Mouse (Mus musculus) ZHBTc4 (cell line): Measurements from ENCODE around the gene Slc25a21.

Experiments
- DNase-seq: peaks from one replicate; pipeline ENCODE4 v3.0.0-alpha.2; 2011; ENCODE audit warnings: low read depth, low spot score

The Slc25a21 gene

DNA sequence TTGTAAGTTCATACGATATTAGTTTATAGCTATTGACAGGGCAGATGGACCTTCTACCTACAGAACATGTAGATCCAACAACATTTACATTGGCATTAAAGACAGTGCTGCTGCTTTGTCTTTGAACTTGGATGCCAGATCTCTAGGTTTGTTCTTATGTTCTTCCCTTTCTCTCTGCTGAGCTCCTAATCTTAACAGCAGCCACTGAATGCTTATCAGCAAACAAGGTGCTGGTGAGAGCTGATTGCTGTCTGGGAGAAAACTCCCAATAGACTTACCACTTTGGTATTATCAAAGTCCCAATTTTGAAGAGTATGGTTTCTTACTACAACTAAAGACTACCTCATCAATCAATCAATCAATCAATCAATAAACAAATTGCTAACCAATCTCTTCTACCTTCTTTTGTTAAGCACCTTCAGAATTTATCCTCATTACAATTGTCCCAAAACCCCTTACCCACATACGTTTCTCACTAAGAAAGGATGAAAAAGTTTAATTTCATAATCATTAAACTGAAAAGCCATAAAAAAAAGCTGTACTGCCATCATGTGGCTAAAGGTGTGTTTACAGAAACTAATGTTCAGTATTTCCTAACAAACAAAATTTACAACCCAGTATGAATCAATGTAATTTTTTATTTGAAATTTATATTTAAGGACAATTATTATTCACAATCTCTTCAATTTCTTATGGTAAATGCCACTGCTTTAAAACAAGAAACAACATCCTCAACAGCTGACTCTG lies 12.7 kb downstream of the Slc25a21 start:
- no peak for DNase-seq

DNA sequence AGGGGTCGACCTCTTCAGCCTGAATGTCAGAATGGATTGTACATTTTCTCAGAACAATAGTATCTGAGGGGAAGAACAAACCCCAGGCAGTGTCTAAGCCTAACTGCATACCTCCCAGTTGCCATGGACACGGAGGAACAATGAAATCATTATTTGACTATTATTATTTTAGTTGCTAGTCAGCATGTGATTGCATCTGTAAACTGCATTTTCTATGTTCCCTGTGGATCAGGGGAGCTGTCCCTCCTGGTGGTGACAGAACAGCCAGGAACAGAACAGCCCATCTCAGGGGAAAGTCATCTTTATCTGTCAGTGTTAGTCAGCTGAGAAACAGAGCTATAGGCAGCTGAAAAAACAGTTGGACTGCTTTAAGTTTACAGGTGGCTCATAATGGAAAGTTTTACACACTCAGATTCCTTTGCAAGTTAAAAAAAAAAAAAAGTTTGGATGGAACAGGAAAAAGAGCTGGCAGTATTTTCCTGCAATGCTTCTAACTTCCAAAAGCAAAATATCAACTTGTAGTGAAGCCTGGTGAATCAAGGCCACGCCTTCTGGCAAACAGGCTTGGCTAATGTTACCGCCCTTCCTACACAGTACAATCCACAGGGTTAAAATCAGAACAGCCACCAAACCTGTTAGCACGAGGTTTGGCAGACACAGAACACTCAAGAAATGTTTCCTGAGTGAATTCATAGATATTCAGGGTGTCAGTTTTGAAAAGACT lies 17.6 kb downstream of the Slc25a21 start:
- DNase-seq, result peak; percentile 40

DNA sequence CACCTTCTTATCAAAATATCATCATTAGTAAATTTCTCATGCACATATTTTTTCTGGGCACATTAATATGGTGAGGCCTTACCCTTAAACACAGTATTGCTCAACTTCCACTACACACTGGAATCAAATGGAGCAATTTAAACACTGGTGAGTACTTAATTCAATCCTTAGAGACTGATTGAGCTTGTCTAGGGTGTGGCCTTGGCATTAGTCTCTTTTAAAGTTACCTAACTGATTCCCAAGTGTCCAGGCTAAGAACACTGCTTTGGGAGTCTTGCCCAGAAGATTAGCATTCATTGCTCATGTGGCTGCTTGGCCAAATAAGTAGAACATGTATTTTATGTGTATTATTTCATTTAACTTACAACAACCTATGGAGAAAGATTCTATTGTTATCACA lies 18.5 kb downstream of the Slc25a21 start:
- no peak for DNase-seq

DNA sequence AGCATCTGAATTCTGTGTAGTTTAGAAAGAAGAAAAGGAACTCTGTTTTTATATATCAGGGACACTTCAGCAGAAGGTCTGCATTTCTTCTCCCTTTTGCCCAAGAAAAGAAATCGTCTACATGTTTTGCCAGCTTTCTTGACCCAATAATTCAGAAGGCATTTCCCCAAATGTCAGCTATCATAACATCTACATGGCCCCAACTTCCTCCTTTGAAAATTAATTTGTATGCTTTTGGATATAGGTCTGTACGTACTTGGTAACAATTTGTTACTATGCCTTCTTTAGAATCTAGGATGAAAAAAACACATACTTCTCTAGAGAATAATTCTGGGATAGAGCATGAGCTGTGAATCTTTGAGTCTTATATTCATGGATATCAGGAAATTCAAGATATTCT lies 34.0 kb downstream of the Slc25a21 start:
- DNase-seq, result no peak

DNA sequence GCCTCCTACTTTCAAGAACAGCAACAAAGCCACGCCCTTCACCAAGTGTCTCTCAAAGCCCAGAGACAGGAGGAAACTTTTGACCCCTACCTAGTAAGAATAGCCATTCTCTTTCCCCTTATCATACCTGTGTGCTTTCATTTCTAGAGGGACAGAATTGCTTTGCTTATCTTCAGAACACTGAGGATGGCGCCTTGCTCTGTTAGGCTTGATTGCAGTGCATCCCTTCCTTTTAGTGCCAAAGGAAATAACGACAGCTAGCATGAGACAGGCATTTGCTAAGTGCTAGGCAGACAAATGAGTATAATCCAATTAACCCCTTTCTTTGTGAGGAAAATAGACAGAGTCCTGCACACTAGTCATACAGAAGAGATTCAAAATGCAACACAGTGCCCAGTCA lies 34.4 kb downstream of the Slc25a21 start:
- no peak for DNase-seq

DNA sequence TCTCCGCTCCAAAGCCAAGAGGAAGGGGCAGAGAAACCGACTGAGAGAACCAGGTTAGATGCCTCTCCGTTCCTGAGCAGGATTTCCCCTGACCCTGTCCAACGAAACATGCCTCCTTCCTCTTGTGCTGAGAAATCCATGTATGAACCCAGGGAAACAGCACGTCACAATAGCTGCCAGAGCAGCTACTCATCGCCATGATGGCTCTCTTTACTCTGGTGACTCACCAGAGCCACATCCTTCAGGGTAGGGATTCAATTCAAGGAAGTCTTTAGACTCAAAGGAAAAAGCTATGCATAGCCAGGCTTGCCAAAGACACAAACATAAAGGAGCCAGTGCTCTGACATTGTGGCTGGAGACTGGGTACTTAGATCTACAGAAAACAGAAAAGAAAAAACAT lies 37.4 kb downstream of the Slc25a21 start:
- no peak for DNase-seq

DNA sequence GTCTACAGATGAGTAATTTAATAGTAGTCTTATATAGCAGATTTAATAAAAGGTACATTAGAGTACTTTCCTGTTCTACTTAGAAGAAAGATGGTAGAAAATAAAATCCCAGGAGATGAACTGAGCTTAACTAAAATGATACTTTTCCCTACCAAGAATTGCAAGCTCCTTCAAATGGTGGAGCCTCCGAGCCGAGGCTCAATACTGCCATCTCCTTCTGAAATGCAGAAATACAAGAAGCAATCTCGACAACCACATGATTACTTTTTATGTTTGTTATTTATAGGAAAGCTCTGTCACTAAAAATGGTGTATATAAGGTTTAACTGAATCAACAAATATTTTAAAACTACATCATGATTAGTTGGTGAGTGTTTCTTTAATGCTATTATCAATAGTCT lies 39.0 kb downstream of the Slc25a21 start:
- no peak for DNase-seq

DNA sequence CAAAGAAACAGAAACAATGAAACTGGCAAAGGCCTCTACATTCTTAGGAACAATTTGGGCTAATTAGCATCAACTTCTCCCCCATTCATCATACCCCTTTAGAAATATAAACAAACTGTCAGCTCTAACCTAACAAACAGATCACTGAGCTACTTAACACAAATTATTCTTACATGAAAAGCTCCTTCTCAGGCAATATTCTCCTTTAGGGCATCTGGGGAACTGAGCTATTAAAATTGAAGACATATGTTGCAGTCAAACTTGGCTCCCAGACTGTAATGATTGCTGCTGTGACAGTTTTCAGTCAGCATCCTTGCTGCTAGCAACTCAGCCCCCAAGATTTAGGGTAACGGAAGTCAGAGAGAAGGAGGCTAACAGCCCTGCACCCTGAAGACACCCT lies 58.3 kb downstream of the Slc25a21 start:
- no peak for DNase-seq

DNA sequence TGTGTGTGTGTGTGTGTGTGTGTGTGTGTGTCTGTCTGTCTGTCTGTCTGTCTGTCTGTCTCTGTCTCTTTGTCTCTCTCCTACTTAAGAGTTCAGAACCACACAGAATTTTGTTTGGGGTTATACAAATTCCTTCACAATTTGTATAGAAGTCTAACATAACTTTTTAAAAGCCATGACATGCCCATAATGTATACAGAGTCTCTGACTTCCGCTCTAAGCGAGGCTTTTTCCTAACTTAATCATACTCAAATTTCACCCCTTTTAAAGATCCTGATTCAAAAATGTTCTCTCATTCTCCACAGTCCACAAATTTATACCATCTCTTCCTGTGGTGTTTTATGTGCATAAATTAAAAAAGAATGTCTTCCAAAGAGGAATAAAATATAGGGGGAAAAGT lies 59.5 kb downstream of the Slc25a21 start:
- no peak for DNase-seq

DNA sequence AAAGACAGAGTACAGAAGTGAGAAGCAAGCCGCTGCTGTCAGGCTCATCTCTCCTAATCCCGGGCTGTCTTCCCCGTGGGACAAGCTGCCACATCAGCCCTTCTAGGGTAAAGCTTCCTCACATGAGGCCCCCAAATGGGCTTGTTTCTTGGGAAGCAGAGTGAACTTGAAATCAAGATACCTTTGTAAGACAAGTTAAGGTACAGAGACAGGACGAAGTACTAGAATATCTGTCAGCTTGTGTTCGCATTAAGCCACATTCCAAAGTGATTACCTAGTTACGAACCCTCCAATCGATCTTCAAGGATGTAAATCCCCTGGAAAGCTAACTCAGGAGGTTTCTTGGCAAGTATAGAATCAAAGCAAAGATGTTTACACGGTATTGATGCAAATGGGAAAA lies 78.7 kb downstream of the Slc25a21 start:
- DNase-seq, result no peak

DNA sequence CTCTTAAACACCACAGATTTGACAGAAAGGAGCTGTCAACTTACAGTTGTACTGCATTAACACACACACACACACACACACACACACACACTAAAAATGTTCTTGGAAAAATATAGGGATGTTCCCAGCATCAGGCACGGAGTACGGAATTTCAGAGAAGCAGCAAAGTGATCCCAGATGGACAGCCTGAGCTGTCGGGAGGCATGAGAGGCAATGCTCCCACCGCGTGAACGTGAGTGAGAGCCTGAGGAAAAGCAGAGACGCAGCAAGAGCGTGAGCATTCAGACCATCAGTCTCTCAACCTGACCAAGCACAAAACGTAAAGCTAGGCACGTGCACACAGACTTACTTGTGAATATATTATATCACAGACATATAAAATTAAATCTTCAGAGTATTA lies 81.8 kb downstream of the Slc25a21 start:
- DNase-seq, result no peak

DNA sequence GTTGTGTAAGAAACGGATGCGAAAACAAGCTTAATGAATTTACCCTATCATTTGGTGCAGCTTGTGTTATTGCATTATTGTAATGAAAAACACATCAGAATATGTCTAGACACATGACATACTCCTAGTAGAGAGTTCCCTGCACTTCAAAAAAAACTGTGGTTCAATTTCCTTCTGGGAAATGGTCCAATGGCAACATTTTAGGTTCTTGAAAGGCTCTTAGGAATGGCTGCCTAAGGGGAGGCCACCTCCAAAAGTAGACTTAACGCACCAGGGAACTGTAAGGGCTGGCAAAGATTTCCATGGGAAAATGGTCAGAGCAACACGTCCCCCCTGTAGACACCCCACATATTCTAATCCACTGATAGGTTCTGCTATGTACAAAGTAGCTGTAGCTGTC lies 87.9 kb downstream of the Slc25a21 start:
- no peak for DNase-seq

DNA sequence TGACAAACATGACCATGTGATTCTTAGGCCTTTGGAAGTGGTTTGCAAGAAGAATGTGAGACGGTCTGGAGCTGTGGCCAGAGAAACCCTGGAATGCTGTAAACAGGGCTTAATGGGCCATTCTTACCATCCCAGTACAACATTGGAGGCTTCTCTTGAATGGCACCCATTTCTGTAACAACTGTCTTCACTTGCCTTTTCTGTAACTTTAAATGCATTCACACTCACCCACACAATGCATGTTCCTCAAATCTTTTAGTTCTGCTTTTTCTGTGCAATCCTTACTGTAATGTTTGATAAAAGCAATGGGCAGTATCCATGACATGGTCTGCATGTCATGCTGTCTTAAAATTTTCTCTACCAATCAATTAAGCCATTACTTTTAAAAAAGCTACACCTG lies 95.0 kb downstream of the Slc25a21 start:
- DNase-seq, result no peak

DNA sequence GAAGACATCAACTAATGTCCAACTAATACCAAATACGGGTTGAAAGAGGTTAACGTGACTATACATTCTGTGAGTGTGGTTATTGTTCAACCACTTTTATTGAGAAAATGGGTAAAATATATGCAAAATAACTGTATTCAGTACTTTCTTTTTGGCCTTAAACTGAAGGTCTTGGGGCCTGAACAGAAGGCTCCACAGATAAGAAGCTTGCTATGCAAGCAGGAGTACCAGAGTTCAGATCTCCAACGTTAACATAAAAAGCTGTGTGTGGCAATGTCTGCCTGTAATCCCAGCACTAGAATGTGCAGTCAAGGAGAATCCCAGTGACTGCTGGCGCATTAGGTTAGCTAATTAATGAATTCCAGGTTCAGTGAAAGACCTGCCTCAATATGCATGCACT lies 96.7 kb downstream of the Slc25a21 start:
- DNase-seq, result no peak

DNA sequence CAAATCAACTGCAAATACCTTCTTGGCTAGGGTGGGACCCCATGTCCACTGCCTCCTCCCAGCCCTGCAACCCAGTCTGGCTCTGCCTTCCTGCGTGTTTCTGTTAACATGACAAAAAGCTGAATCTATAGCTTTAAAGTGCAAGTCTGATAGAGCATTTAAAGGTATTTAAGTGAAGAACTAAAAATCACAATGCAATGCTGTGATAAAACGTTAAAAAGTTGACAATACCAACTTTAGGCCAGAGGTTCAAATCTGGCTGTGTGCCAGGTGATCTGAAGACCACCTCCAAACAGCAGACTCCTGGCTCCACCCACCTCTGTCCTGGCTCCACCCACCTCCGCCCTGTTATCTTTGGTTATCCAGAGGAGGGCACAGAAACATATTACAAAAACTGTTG lies 98.2 kb downstream of the Slc25a21 start:
- DNase-seq, result peak; percentile 90

DNA sequence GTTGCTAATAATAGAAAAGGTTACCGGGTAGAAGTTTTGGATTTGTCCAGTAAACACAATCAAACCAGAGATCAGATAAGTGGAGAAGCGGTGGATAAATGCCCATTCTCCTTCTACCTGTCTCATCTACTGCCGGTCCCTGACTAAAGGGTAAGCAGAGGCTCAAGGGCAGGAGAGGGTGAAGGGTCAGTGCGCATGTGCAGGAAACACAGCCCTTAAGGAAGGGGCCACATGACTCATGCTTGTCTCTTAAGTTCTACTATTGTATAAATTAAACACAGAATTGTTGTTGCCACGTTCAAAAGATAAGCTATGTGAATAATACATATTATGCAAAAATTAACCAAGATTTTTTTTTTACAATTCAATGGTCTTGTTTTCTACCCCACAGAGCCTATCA lies 98.9 kb downstream of the Slc25a21 start:
- peak; percentile 71 for DNase-seq

DNA sequence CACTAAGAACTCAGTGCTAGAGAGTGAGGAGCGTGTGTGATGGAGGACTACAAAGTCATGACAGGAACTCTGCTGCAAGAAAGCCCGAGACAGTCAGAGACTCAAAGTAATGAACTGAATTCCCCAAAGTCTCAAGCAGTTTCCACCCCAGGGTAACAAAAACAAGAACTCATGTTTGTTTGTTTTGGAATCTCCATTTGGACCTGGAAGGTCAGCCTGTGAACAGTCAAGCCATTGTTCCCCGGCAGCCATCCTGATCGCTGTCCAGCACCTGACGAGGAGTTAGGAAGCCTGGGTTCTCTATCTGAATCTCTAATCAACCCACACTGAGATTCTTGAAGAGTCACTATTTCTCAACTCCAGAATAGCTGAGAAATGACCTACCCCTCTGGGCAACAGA lies 104.2 kb downstream of the Slc25a21 start:
- peak; percentile 22 for DNase-seq

DNA sequence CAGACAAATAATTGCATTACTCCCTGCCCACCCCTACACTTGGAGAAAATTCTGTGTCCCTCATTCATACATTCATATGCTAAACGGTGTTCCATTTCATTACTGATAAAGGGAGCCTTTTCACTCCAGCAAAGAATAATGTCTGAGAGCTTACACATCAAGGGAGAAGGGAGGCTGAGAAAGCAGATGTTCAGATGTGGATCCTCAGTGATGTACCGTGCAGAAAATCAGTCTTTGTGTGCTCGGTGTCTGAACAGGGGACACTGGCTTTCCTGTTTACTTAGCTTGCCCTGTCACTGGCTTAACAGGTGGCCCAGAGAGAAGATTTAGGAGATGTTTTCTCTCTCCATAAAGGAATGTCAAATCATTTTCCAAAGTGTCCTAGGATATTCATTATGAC lies 112.8 kb downstream of the Slc25a21 start:
- no peak for DNase-seq

DNA sequence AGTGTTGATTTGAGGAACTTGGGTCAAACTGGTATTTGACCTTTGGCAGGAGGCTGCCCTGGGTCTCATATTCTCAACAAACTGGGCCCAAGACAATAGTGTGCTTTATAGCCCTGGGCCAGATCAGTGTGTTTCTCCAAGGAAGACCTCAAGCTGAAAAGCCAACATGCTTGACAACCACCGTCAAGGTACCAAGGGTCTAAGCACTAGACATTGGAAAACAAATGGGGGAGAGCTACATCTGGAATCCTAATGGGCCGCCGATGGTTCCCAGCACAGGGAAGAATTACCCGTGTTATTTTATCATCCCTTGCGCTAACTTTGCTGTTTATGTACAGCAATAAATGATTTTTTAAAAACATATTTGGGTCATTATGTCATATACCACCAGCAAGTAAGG lies 113.7 kb downstream of the Slc25a21 start:
- DNase-seq, result no peak

DNA sequence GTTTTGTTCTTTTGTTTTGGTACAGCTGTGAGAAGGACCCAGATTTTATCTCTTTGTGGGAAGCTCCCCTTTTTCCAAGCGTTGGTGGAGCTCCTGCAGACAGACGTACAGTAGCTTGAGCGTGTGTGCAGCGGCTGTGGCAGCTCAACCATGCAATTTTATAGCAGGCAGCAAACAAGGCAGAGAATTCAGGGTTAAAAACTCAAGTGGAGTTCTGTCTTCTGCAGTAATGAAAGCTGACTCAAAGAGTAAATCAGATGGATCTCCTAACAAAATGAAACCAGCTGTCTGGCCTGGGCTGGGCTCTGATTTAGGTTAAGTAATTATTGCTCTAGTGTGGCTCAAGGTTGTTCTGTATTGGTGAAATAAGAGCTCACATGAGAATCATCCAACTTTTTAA lies 120.7 kb downstream of the Slc25a21 start:
- no peak for DNase-seq

DNA sequence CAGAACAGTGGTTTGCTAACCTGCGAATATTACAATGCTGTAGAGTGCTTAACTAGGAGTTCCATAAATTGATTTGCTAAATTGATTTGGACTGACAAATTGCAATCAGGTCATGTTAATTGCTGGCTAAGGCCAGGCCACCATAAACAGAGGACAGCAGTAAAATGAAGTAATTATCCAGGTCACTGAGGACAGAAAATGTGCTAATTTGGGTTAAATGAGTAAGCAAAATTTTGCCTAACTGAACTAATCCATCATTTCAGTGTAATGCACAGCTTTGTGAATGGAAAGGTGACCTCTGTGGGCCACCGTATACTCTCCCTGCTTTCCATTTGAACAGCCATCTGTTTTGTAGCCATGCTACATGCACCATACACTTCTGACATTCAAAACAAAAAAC lies 124.7 kb downstream of the Slc25a21 start:
- DNase-seq, result no peak

DNA sequence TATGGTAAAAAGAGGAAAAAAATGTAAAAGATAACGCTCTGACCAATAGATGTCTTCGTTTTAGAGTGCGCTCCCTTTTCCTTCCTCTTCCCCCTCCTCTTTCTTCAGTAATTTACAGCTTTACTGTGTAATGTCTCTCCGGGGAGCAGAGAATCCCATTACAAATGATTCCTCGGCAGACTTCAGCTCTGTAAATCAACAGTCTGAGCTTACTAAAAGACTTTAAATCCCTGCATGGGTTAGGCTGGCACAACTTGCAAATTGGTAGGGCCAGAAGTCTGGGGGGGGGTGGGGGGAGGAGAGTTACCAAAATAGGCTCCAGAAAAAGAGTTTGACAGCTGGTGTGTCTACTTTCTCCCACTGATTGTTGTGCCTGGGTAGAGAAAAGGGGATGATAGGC lies 128.7 kb downstream of the Slc25a21 start:
- DNase-seq, result no peak

DNA sequence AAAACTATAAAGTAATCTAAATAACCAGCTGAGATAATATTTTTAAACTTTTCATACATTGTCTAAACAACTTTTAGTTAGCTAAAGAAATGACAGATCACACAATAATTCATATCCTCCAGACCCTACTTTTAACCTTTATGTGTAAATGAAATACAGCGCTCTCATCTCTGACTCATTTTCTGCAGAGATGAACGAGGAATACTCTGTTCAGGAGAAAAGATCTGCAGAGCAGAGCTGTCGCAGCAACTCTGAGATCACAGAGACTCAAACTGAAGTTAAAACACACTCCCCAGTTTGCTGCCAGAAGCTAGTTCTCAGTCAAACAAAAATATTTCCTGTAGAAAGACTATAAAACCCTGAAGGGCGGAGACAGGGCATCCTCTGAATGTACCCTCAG lies 177.5 kb downstream of the Slc25a21 start:
- DNase-seq, result no peak

DNA sequence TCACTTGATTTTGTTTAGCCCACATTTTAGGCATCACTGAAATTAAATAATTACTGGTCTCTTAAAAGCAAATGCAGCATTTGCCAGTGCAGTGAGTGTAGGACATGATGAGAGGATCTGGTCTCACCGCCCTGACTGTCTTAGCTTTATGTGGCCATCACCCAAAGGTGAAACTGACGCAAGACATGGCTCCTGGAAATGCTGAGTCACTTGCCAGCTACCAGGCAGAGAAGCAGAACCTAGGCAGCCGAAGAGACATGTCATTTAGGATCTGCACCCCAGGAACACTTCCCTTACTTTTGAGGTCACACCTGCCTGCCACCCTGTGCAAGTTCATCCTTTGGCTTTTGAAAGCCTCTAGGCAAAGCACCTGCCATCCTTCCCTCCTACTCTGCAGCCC lies 180.4 kb downstream of the Slc25a21 start:
- no peak for DNase-seq
